Mouse (Mus musculus) embryonic facial prominence, embryonic 14.5 days (tissue): ENCODE data around the gene Car9. TPM values are rescaled to one million over a fixed set of nuclear protein-coding genes. Genes with fewer than 3 reads are reported as not detected.

Experiments used
- ATAC-seq: fragments of 200-750 bp; cut with Nextera tagmentation; 2 replicates; pipeline ENCODE4 v1.8.0; 2017; ENCODE audit warnings: low read depth, moderate number of reproducible peaks, moderate TSS enrichment
- DNase-seq: peaks from one replicate; pipeline ENCODE4 v3.0.0-alpha.2; 2015; ENCODE audit warnings: low spot score
- H3K27ac ChIP-seq: fragments of 300-500 bp; sonication (generic); replicated peaks from 2 replicates; pipeline ENCODE4 v1.5.1; 2014; ENCODE audit warnings: low read depth, mild to moderate bottlenecking, low read length, moderate library complexity
- H3K27me3 ChIP-seq: fragments of 300-500 bp; sonication (generic); replicated peaks from 2 replicates; pipeline ENCODE4 v1.6.1; 2014; ENCODE audit warnings: low read length; ENCODE audit not compliant: control insufficient read depth, insufficient read depth
- H3K36me3 ChIP-seq: fragments of 300-500 bp; sonication (generic); 2 replicates; pipeline ENCODE4 v1.6.1; 2014; ENCODE audit warnings: low read length, mixed read lengths; ENCODE audit not compliant: control insufficient read depth, insufficient read depth
- H3K4me1 ChIP-seq: fragments of 300-500 bp; sonication (generic); 2 replicates; pipeline ENCODE4 v1.6.1; 2014; ENCODE audit warnings: antibody characterized with exemption, low read length; ENCODE audit not compliant: control insufficient read depth, insufficient read depth
- H3K4me2 ChIP-seq: fragments of 300-500 bp; sonication (generic); 2 replicates; pipeline ENCODE4 v1.6.1; 2014; ENCODE audit warnings: low read depth, mild to moderate bottlenecking, low read length, moderate library complexity, mixed read lengths
- H3K4me3 ChIP-seq: fragments of 300-500 bp; sonication (generic); 2 replicates; pipeline ENCODE4 v1.5.1; 2014; ENCODE audit warnings: low read depth, mild to moderate bottlenecking, low read length
- H3K9ac ChIP-seq: fragments of 300-500 bp; sonication (generic); 2 replicates; pipeline ENCODE4 v1.6.1; 2014; ENCODE audit warnings: low read depth, mild to moderate bottlenecking, low read length, moderate library complexity, mixed read lengths
- H3K9me3 ChIP-seq: fragments of 300-500 bp; sonication (generic); 2 replicates; pipeline ENCODE4 v1.6.1; 2016; ENCODE audit warnings: low read length; ENCODE audit not compliant: control insufficient read depth
- WGBS: fragments of 180-500 bp; shearing (Covaris S2); extraction: QIAGEN DNeasy Blood & Tissue Kit; methylation state at CpG from one replicate; pipeline ENCODE4 v1.1.7; 2014; 5-methylcytosine and 5-hydroxymethylcytosine counted together
- polyA plus RNA-seq: library from polyadenylated mRNA; unstranded; fragments of >200 nt; fragmentation: Nextera tagmentation; extraction: Ambion mirVana; gene quantifications from 2 replicates; pipeline ENCODE4 v1.2.1, GENCODE M21; 2014

Car9 gene
- polyA plus RNA-seq, 1 experiment from 2014 or later: 0.43 TPM

DNA sequence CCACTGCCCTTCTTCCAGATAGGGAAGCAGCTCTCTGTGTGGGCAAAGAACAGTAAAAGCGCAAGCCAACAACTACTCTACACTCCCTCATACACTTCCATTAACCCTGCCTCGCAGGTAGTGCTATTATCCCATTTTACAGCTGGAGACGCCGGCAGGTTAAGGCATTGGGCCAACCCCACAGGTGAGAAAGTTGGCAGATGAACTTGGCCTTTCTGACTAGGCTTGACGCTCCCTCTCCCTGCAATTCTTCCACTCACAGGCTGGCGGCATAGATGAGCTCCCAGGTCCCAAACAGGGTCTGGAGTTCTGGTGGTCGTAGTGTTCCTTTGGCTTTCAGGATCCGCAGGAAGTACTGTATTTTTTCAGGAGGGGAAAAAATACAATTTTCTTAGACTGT lies 7.8 kb upstream of the Car9 start:
- peak; percentile 72 for DNase-seq
- no peaks in the 10 kb centered on the region for H3K27me3 ChIP-seq
- WGBS: 18% methylated on average over 8 of the region's 8 CpGs
- peaks cover 19% of the 10 kb centered on the region for H3K4me1 ChIP-seq
- peaks cover 15% of the 10 kb centered on the region; the same call in 1 of the 2 replicates for H3K36me3 ChIP-seq
- H3K9ac ChIP-seq: peak overlapping the region; percentile 72
- H3K9me3 ChIP-seq: no peaks in the 10 kb centered on the region
- H3K27ac ChIP-seq: 0 out of 2 replicates have a peak overlapping the region, but pooled peaks have one; percentile 29
- H3K4me3 ChIP-seq: peak overlapping the region; percentile 65
- ATAC-seq: no peak; the same call in 1 of the 2 replicates
- H3K4me2 ChIP-seq: peak overlapping the region; percentile 82

DNA sequence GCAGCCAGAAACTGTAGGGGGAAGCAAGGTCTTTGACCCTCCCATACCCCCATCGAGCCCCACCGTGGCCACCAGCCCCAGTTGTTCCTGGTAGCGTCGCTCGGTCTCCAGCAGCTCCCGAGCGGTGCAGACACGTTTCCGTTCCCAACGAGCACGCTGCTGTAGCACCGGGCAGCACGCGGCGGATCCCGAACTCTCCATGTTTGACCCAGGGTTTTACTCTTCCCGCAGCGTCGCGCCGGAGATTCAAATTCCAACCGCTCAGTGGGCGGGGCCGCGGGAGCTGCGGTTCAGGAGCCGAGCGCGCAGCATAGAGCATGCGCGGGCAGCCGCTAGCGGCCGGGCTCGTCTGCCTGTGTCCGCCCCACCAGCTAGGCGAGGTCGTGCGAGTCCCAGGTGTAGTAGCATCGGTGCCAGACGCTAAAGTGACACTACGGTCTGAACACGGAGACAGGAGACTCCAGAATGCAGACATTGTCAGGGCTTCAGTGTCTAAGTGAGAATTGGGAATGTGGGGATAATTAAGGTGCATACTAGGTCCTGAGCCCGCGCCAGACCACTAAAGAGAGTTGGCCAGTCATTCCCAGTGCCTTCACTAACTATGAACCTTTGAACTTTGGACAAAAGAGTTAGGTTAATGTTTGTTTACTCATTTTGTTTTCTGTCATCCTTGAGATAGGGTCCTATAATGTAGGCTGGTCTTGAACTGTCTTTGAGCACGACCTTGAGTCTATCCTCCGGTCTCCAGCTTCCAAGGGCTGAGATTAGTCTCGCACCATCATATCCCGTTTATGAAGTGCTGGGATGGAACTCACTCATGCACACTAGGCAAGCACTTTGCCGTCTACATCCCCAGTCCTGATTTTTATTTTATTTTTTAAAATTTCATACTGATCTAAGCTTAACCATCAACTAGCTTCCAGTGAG lies 7.1 kb upstream of the Car9 start, which contains the start of gene Arhgef39:
Gene Arhgef39, minus strand, starts transcription at position 289 of the 927 bp plus-strand sequence.
- ATAC-seq (peak; percentile 91), DNase-seq (peak; percentile 93)
- 7% methylated on average over 50 of the region's 50 CpGs for WGBS
- Histone ChIP-seq H3K4me1 (peaks cover 15% of the 10 kb centered on the region), H3K4me2 (peak within 1 kb of the TSS; percentile 82), H3K36me3 (peaks cover 15% of the 10 kb centered on the region; the same call in 1 of the 2 replicates), H3K27me3 (no peaks in the 10 kb centered on the region), H3K27ac (peak within 1 kb of the TSS; percentile 29; the same call in 1 of the 2 replicates), H3K9me3 (no peaks in the 10 kb centered on the region), H3K4me3 (peak within 1 kb of the TSS; percentile 65), H3K9ac (peak within 1 kb of the TSS; percentile 72)

DNA sequence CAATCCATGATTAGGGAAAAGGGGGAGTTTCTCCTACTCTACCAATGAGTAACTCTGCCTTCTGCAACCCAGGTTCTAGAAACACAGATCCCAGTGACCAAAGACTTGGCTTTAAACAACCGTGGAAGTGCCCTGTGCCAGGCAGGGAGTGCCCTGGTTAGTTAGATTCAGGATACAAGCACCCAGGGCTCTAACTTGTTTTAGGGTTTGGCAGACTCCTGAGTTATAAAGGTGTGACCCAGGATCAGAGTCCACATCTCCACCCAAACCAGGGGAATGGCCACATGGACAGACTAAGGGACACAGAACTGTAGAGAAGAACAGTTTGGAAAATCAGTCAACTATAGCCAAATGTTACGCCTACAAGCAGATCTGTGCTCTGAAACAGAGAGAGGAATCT lies 3.7 kb upstream of the Car9 start:
- WGBS: 71% methylated on average over 2 of the region's 2 CpGs

DNA sequence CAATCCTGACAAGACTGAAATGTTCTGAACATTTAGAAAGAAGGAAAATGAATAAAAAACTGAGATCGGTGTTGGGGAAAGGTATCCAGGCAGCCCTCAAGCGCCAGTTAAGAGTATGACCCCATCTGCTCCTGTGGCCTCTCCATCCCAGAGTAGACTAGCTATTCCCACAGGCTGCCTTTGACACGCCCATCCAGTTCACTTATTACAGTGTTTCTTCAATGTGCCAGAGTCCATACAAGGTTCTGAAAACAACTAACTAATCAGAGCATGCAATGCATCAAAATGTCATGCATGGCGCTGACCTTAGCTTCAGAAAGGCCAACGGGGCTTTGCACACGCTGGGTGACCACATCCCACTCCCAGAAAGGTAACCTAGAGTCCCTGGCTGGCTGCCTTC lies 3.3 kb upstream of the Car9 start:
- Histone ChIP-seq H3K4me1 (peaks cover 17% of the 10 kb centered on the region), H3K27me3 (no peaks in the 10 kb centered on the region), H3K9me3 (no peaks in the 10 kb centered on the region), H3K9ac (no peak overlapping the region), H3K36me3 (no peaks in the 10 kb centered on the region), H3K27ac (no peak overlapping the region), H3K4me2 (no peak overlapping the region), H3K4me3 (no peak overlapping the region)
- ATAC-seq: no peak
- DNase-seq: no peak
- 80% methylated on average over 6 of the region's 6 CpGs for WGBS

More for the DNA sequence above, 3.7 kb upstream of the Car9 start:
- ATAC-seq: no peak
- H3K27me3 ChIP-seq: no peaks in the 10 kb centered on the region
- H3K4me3 ChIP-seq: no peak overlapping the region
- H3K27ac ChIP-seq: no peak overlapping the region
- no peaks in the 10 kb centered on the region for H3K36me3 ChIP-seq
- H3K4me1 ChIP-seq: peaks cover 17% of the 10 kb centered on the region
- no peak overlapping the region for H3K9ac ChIP-seq
- no peaks in the 10 kb centered on the region for H3K9me3 ChIP-seq
- H3K4me2 ChIP-seq: no peak overlapping the region
- no peak for DNase-seq

DNA sequence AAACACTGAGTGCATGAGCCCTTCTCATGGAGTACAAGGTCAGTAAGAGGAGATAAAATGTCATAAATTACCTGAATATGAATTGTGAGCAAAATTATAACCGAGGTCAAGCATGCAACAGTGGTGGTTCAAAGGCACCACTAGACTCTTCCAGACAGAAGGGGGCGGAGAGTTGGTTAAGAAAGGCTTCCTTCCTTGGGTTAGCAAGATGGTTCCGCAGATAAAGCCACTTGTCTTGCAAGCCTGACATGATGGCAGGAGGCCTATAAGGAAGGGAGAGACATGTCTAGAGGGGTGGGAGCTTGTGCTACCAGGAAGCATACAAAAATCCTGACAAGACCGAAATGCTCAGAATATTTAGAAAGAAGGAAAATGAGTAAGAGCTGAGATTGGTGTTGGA lies 2.5 kb upstream of the Car9 start:
- DNase-seq: no peak
- Histone ChIP-seq H3K4me2 (no peak overlapping the region), H3K9me3 (no peaks in the 10 kb centered on the region), H3K27ac (no peak overlapping the region), H3K36me3 (no peaks in the 10 kb centered on the region), H3K4me1 (peaks cover 23% of the 10 kb centered on the region), H3K27me3 (no peaks in the 10 kb centered on the region), H3K9ac (no peak overlapping the region), H3K4me3 (no peak overlapping the region)
- 91% methylated on average over 4 of the region's 4 CpGs for WGBS
- ATAC-seq: no peak

DNA sequence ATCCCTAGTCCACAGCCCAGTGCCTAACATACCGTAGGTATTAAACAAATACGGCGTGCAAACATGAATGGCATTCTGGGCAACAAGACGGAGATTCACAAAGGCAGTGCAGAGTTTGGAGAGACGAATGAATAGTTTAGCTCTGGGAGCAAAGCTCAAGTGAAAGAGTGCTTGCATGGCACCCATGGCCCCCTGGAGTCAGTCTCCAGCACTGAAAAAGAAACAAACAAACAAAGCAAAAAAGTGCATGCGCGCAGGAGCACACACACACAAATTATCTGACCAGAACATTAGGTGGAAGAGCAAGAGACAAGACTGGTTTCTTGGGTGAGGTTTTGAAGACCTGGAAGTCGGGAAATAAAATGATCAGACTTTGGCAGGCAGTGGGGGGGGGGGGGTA lies 692 bp upstream of the Car9 start:
- no peaks in the 10 kb centered on the region for H3K36me3 ChIP-seq
- DNase-seq: no peak
- no peak for ATAC-seq
- H3K4me1 ChIP-seq: peaks cover 18% of the 10 kb centered on the region
- no peak overlapping the region for H3K4me3 ChIP-seq
- no peaks in the 10 kb centered on the region for H3K9me3 ChIP-seq
- 80% methylated on average over 8 of the region's 8 CpGs for WGBS
- H3K4me2 ChIP-seq: no peak overlapping the region
- H3K27ac ChIP-seq: no peak overlapping the region
- no peak overlapping the region for H3K9ac ChIP-seq
- no peaks in the 10 kb centered on the region for H3K27me3 ChIP-seq

DNA sequence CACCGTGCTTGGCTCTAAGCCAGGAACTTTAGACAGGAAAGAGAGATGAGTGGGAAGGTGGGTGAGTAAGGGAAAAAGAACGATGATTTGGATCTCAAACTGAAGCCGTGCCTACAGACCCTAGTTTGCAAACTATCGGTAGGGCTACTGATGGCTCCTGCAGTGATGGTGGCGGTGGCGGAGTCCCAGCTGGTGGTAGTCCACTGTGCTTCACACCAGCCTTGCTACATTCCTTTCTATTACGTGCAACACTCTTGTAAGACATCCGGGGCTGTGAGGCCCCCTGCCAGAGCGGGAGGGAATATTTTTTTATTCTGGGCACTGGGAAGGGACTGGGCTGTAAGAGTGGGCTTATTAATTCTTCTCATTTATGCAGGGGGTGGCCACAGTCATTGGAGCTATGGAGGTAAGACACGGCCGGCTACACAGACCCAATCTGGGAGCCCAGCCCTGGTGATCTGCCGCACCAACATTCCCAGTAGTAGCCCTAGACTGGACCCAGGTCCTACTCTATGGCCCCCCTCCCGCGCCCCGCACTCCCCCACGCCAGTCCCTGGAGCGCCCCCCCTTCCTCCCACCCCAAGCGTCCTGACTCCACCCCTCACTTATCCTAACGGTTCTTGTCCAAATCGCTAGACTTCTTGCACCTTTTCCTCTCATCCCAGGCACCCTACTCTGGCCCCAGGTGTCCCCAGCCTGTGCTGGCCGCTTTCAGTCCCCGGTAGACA lies 1.3 kb downstream of the Car9 start:
- peak overlapping the region; percentile 47 for H3K4me3 ChIP-seq
- peak; percentile 59 for DNase-seq
- no peak overlapping the region for H3K27ac ChIP-seq
- peak; percentile 53 for ATAC-seq
- 7% methylated on average over 16 of the region's 22 CpGs for WGBS
- H3K4me1 ChIP-seq: peaks cover 18% of the 10 kb centered on the region
- H3K4me2 ChIP-seq: peak overlapping the region; percentile 84
- peak overlapping the region; percentile 65 for H3K9ac ChIP-seq
- H3K9me3 ChIP-seq: no peaks in the 10 kb centered on the region
- H3K36me3 ChIP-seq: no peaks in the 10 kb centered on the region
- no peaks in the 10 kb centered on the region for H3K27me3 ChIP-seq

DNA sequence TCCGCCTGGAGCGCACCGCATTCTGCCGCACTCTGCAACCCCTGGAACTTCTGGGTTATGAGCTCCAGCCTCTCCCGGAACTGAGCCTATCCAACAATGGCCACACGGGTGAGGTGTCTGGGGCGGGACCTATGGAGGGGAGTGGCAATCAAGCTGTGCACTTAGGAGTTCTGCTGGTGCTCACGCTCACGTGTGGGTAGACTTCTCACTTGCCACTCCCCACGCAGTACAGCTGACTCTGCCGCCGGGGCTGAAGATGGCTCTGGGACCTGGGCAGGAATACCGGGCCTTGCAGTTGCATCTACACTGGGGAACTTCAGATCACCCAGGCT lies 1.9 kb downstream of the Car9 start:
- no peak overlapping the region for H3K27ac ChIP-seq
- DNase-seq (peak; percentile 67), ATAC-seq (peak; percentile 73)
- WGBS: 1% methylated on average over 13 of the region's 13 CpGs
- peaks cover 18% of the 10 kb centered on the region for H3K4me1 ChIP-seq
- H3K4me3 ChIP-seq: peak overlapping the region; percentile 47
- H3K27me3 ChIP-seq: no peaks in the 10 kb centered on the region
- peak overlapping the region; percentile 84 for H3K4me2 ChIP-seq
- peak overlapping the region; percentile 65 for H3K9ac ChIP-seq
- no peaks in the 10 kb centered on the region for H3K36me3 ChIP-seq
- no peaks in the 10 kb centered on the region for H3K9me3 ChIP-seq
